Mouse (Mus musculus) erythroblast, embryonic 14.5 days (primary cell): Measurements from ENCODE around the gene Thada.

Experiments used
- GATA1 ChIP-seq: IDR thresholded peaks from 2 replicates; pipeline ENCODE4 v1.6.1; 2012; ENCODE audit warnings: low read length, inconsistent platforms, mixed read lengths
- TAL1 ChIP-seq: IDR thresholded peaks from 3 replicates; pipeline ENCODE4 v1.6.1; 2012; ENCODE audit warnings: low read length, inconsistent platforms, mixed read lengths

DNA sequence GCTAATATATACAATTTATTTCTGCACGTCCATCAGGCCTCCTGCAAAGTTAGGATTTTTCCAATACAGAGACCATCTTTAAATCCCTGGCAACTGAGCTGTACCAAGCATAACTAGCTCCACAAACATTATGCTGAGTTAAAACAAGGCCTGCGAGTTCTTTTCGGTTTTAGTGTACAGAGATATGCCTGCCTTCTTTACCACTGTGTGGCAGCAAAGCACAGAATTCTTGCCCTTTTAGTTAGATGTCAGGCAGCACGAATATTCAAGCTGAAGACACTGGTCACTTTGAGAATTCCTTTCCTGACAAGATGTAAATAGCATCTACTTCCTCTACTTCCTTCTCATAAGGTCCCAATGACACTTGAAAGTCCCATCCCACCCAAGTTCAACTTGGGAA lies 8.3 kb upstream of the Thada start:
- no peak for TF ChIP-seq GATA1
- no peak for TF ChIP-seq TAL1
